9 mouse cellular contexts compared by ENCODE assay signal in genomic region chr4:43906443-43906842, GRCm38 (mm10). TPM values are rescaled to one million over a fixed set of nuclear protein-coding genes. Genes with fewer than 3 reads are reported as not detected.
DNase-seq lines count a peak whose midpoint lies in the region; ATAC-seq lines count a peak whose summit lies in the region.
"Had no signal": no experiment of that assay in that cellular context is flagged by ENCODE, and none has a peak within 500 bp of the region (broad histone marks: within the 10 kb centered on the region; RNA-seq: fewer than 3 reads in every experiment).

No protein-coding gene starts in this region.

- no peak overlapping the region for H3K4me2 ChIP-seq in hindbrain, embryonic 16.5 days (ENCODE audit: low read length)

- H3K4me3 ChIP-seq in hindbrain, embryonic 10.5 days = no peak overlapping the region
- no peak overlapping the region for H3K4me3 ChIP-seq in hindbrain, embryonic 16.5 days (ENCODE audit: low read length)

- no peaks in the 10 kb centered on the region for H3K27me3 ChIP-seq in hindbrain, embryonic 10.5 days (ENCODE audit: insufficient read depth, poor library complexity, severe bottlenecking)
- H3K27me3 ChIP-seq in hindbrain, embryonic 16.5 days (replicated peaks; ENCODE audit: control insufficient read depth, insufficient read depth, low read length) = no peaks in the 10 kb centered on the region

- no peaks in the 10 kb centered on the region for H3K9me3 ChIP-seq in hindbrain, embryonic 10.5 days
- H3K9me3 ChIP-seq in hindbrain, embryonic 16.5 days (ENCODE audit: control insufficient read depth, low read length) = no peaks in the 10 kb centered on the region

- H3K36me3 ChIP-seq in hindbrain, embryonic 10.5 days = peaks cover 45% of the 10 kb centered on the region
- H3K36me3 ChIP-seq in hindbrain, embryonic 16.5 days (ENCODE audit: control insufficient read depth, insufficient read depth, low read length) = peaks cover 3% of the 10 kb centered on the region; the same call in 1 of the 2 replicates

- no peaks in the 10 kb centered on the region for H3K4me1 ChIP-seq in hindbrain, embryonic 10.5 days (replicated peaks)
- no peaks in the 10 kb centered on the region for H3K4me1 ChIP-seq in hindbrain, embryonic 16.5 days (ENCODE audit: control insufficient read depth, insufficient read depth, low read depth, low read length)

- 42% methylated on average over 6 of the region's 6 CpGs for whole genome bisulfite sequencing in hindbrain, embryonic 10.5 days
- 36% methylated on average over 6 of the region's 6 CpGs for WGBS in hindbrain, embryonic 16.5 days

- no peak overlapping the region for H3K27ac ChIP-seq in hindbrain, embryonic 10.5 days
- H3K27ac ChIP-seq in hindbrain, embryonic 16.5 days (ENCODE audit: low read depth, low read length) = no peak overlapping the region

- no peak for ATAC-seq in hindbrain, embryonic 16.5 days
- ATAC-seq in frontal cortex, adult (ENCODE audit: low TSS enrichment) = peak; percentile 72

- no peak overlapping the region for H3K9ac ChIP-seq in hindbrain, embryonic 16.5 days (ENCODE audit: low read depth, low read length)

- DNase-seq in hindbrain, embryonic 10.5 days (ENCODE audit: low spot score) = peak; percentile 20
- DNase-seq in CD4-positive, CD25-positive, alpha-beta regulatory T cell, adult 2 months (ENCODE audit: low read depth, low spot score) = peak; percentile 84
- DNase-seq in adrenal gland, postnatal 25 days = peak; percentile 7
- peak; percentile 70 for DNase-seq in layer of hippocampus, adult 11-12 months (ENCODE audit: low spot score)
- DNase-seq in lung, postnatal 25 days (ENCODE audit: low spot score) = peak; percentile 67
- peak; percentile 41 for DNase-seq in telencephalon, adult 2 months (ENCODE audit: low read depth, low spot score)

RNA-seq across cellular contexts. Expression of gene Reck, which starts 31.1 kb away (rescaled TPM):
- 11.4 and 11.9 TPM in 2 replicates for polyA plus RNA-seq in hindbrain, embryonic 10.5 days (2016; fragmentation: Nextera tagmentation; extraction: Ambion mirVana)
- 4.9 and 5.4 TPM in 2 replicates for polyA plus RNA-seq in hindbrain, embryonic 16.5 days (2015; fragmentation: Nextera tagmentation; extraction: Ambion mirVana)
- total RNA-seq in adrenal gland, postnatal 25 days (2021) = 12.3 and 16.1 TPM in 2 replicates

RNA-seq across cellular contexts. Expression of gene Glipr2, which starts 50.8 kb away (rescaled TPM):
- 70.2 and 84.9 TPM in 2 replicates for polyA plus RNA-seq in hindbrain, embryonic 10.5 days (2016; fragmentation: Nextera tagmentation; extraction: Ambion mirVana)
- polyA plus RNA-seq in hindbrain, embryonic 16.5 days (2015; fragmentation: Nextera tagmentation; extraction: Ambion mirVana) = 32.5 and 39.4 TPM in 2 replicates
- total RNA-seq in adrenal gland, postnatal 25 days (2021) = 2.4 and 3.1 TPM in 2 replicates

RNA-seq across cellular contexts. Expression of gene Olfr155, which starts 55.1 kb away (rescaled TPM):
- not detected in 2 replicates for polyA plus RNA-seq in hindbrain, embryonic 10.5 days (2016; fragmentation: Nextera tagmentation; extraction: Ambion mirVana)
- not detected in 2 replicates for polyA plus RNA-seq in hindbrain, embryonic 16.5 days (2015; fragmentation: Nextera tagmentation; extraction: Ambion mirVana)
- not detected in 2 replicates for total RNA-seq in adrenal gland, postnatal 25 days (2021)
- polyA plus RNA-seq: lung, embryonic 16.5 days had no signal

Comparison
In these comparisons a context has a peak if more than half of its experiments do, and no peak if none do; other contexts are left out.
1. DNase-seq: peak in every context shown above with its lines; median percentile 84 in CD4-positive, CD25-positive, alpha-beta regulatory T cell, adult 2 months; 70 in layer of hippocampus, adult 11-12 months; 67 in lung, postnatal 25 days; 41 in telencephalon, adult 2 months; 20 in hindbrain, embryonic 10.5 days; 7 in adrenal gland, postnatal 25 days.